Mouse (Mus musculus): ENCODE measurements at regions not wholly inside any gene's neighbourhood (a gene's known extent, or its start where the extent isn't known, plus 50 kb on each side); places are given as distances from the start of the nearest gene placed in this dataset.
"Not testable (repeated sequence)": the region's sequence is repeated elsewhere in the genome, so short reads cannot be mapped to it uniquely, and the experiment has no call there.

DNA sequence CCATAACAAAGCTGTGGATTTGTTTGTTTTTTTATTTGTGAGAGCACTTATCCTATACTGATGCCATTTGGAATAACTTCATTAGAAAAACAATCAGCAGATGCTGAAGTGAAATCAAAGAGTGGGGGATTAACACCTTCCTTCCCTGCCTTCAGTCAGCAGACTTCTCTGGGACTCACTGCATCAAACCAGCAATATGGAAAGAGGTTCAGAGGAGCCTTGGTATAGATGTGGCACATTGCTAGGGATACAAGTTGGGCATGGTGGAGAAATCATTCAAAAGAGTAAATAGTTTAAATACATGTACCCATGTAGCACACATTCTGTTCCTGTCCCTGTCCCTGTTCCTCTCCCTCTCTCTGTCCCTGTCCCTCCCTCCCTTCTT is 364.0 kb upstream of the Rgs18 start:
- peak; percentile 27 for ATAC-seq (replicated peaks; ENCODE audit: low read depth, poor library complexity, severe bottlenecking)

GRCm38 (mm10) chr1:145138452-145139266 is 363.4 kb upstream of the Rgs18 start:
- peak; percentile 97 for ATAC-seq (replicated peaks; ENCODE audit: low read depth, poor library complexity, severe bottlenecking)

DNA sequence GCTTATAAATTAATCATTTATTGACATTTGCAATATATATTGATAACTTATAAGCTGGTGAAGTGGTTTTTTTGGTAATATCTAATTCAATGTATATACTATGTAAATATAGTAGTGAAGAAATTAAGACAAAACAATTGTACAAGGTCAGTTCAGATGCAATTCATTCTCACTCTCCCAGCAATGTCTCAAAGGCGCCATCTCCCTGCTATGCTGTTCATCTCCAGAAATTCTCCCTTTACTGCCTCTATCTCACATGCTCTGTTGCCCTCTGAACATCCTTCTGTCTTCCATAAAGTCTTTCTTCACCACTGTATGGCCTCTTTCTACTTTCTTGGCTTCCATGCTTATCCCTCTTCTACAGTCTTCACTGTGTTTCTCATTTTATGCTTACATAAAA is 355.8 kb upstream of the Rgs18 start:
- peak; percentile 63 for ATAC-seq (replicated peaks; ENCODE audit: low read depth, poor library complexity, severe bottlenecking)

GRCm38 (mm10) chr1:145113171-145113570 is 337.9 kb upstream of the Rgs18 start:
- ATAC-seq (replicated peaks; ENCODE audit: low read depth, poor library complexity, severe bottlenecking), result no peak

GRCm38 (mm10) chr1:145106771-145107170 is 331.5 kb upstream of the Rgs18 start:
- not testable (repeated sequence) for ATAC-seq (replicated peaks; ENCODE audit: low read depth, poor library complexity, severe bottlenecking)

- ATAC-seq (replicated peaks; ENCODE audit: low read depth, poor library complexity, severe bottlenecking), result no peak
Measured at GRCm38 (mm10) chr1:145065255-145065854, 290.1 kb upstream of the Rgs18 start.

DNA sequence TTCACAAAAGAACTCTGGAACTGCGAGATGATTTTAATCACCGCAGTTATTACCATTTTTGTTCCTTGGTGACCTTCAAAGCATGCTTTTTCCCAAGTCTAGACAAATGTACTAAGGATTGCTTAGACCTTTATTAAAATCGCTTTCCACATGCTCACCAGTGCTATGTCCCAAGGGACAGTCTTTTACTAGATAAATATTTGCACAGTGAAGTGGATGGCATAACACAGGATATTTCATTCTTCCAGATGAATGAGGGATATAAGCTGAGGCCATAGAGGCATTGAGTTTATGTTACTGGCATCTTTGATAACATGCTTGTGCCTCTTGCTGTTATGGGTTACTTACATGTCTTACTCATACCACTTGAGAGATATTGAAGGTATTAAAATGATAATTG is 289.1 kb upstream of the Rgs18 start:
- ATAC-seq (replicated peaks; ENCODE audit: low read depth, poor library complexity, severe bottlenecking), result no peak

DNA sequence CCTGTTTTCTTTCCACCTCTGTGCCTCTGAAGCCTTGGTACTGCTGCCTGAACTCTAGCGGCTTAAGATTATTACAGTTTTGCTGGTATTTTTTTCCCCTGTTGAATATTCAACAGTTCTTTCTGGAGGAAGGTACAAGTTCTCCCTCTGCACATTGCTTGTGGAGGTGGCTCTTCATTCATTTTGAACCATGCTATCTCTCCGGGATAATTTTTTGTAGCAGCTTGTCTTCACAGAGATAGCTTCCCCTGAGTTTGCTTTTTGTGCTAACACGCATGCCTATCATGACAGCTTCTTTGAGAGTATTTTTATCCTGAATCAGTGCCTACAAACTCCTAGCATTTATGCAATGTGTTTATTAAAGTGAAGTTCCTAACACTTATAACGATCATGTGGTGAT is 240.4 kb upstream of the Rgs18 start:
- ATAC-seq (replicated peaks; ENCODE audit: low read depth, poor library complexity, severe bottlenecking), result no peak

DNA sequence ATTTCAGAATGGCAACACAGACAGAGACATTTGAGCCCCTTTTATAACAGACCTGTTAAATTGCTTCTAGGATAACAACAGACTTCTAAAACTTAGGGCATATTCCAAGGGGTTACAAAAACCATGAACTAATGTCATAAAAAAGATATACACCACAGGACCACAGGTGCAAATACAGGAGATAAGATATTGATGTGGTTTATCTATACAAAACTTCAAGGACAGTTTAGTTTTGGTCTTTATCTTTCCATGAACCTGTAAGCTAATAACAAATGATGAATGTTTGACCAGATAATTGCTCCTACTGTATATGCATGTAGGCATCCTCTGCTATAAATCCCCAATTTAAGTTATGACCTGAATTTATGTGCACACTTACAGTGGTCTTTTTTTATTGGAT is 235.6 kb upstream of the Rgs18 start:
- ATAC-seq (replicated peaks; ENCODE audit: low read depth, poor library complexity, severe bottlenecking), result no peak

DNA sequence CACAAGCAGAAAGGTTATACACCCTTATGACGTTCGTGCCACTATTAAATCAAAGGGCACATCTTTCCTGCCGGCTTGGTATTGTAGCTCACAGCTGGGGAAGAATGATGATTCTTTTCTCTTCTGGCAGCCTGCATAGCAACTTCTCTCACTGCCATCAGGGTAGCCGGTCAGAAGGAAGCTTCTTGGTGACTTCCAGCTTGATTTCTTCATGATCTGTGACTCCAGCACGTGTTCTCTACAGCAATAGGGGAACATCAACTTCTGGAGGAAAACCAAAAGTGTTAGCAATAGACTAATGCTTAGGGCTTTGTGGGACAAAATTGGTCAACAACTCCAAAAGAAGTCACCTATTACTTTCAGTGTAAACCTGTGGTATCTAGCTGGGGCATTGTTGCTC is 202.9 kb upstream of the Rgs18 start:
- ATAC-seq (replicated peaks; ENCODE audit: low read depth, poor library complexity, severe bottlenecking), result peak; percentile 52; the same call in 1 of the 2 replicates

GRCm38 (mm10) chr1:144965736-144966135 is 190.5 kb upstream of the Rgs18 start:
- no peak for ATAC-seq (replicated peaks; ENCODE audit: low read depth, poor library complexity, severe bottlenecking)

DNA sequence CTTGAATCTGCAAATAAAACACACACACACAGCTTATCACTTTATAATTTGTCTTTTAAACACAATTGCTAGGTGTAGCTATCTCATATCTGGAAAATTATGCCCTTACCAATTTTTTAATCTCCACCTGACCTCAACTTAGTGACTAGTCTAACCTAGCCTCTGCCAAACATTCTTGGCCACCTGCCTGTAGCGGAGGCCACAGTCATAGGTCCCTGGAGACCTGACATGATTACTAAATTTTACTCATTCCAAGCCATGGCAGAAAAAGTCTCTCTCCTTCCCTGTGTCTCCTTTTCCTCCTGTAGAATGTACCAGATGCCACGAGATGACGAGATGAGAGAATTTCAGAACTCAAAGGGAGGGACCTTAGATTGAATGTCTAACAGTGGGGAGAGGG is 163.8 kb upstream of the Rgs18 start:
- no peak for ATAC-seq (replicated peaks; ENCODE audit: low read depth, poor library complexity, severe bottlenecking)

GRCm38 (mm10) chr1:144926136-144926535 is 150.9 kb upstream of the Rgs18 start:
- no peak for ATAC-seq (replicated peaks; ENCODE audit: low read depth, poor library complexity, severe bottlenecking)

DNA sequence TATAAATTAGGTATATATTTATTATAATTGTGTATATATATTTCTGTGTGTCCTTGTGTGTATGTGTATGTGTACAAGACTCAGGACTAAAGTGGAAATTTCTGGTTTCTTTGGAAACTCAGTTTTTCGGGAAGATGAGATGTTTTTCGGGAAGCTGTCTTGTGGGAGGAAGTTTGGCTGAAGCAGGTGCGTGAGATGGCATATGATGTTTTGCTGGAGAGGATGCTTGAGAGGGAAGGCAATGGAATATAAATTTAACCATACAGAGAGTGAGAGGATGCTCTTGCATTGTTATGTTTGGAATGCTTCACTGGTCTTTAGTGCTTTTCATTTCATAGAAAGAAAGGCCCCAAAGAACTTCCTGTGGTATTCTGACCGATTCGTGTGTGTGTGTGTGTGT is 141.3 kb upstream of the Rgs18 start:
- no peak for ATAC-seq (replicated peaks; ENCODE audit: low read depth, poor library complexity, severe bottlenecking)

- peak; percentile 81 for ATAC-seq (replicated peaks; ENCODE audit: low read depth, poor library complexity, severe bottlenecking)
Measured at GRCm38 (mm10) chr1:144902987-144903386, 127.8 kb upstream of the Rgs18 start.

- ATAC-seq (replicated peaks; ENCODE audit: low read depth, poor library complexity, severe bottlenecking), result no peak
Measured at GRCm38 (mm10) chr1:144883633-144884032, 108.4 kb upstream of the Rgs18 start.

GRCm38 (mm10) chr1:144862133-144862532 is 86.9 kb upstream of the Rgs18 start:
- ATAC-seq (replicated peaks; ENCODE audit: low read depth, poor library complexity, severe bottlenecking), result no peak

Measured in common myeloid progenitor, adult 5-6 weeks (primary cell).